In genomic region chr1:163929636-163930457, GRCm38 (mm10) we compare ENCODE assay signal across 8 mouse cellular contexts. TPM values are rescaled to one million over a fixed set of nuclear protein-coding genes. Genes with fewer than 3 reads are reported as not detected.
DNase-seq lines count a peak whose midpoint lies in the region; ATAC-seq lines count a peak whose summit lies in the region.

No protein-coding gene starts in this region.

- peak; percentile 90 to 97 for DNase-seq in adrenal gland, adult (ENCODE audit: inconsistent age in 2 of 2, low spot score in 1 of 2)
- peak; percentile 96 for DNase-seq in embryo, embryonic 10.5 days (ENCODE audit: low spot score)
- DNase-seq in gastrocnemius, postnatal 14 days, result peak; percentile 86
- DNase-seq in left cerebral cortex, postnatal 10 days (ENCODE audit: extremely low spot score in 1 of 2, low spot score in 2 of 2), result peak; percentile 90 to 94
- peak; percentile 88 for DNase-seq in right cerebral cortex, postnatal 25 days
- DNase-seq in urinary bladder, postnatal 4 days (ENCODE audit: low spot score in 2 of 2), result peak; percentile 79 to 88

- intact Hi-C loops in gastrocnemius, postnatal 14 days (cut with DNase I; ENCODE audit: low total_unique reads), result no loop called here
- intact Hi-C loops in left cerebral cortex, postnatal 10 days (cut with DNase I), result loop anchor here (10.0 kb wide), 1 partner anchor 1215 kb away; no protein-coding TSS in a partner anchor

- peak; percentile 85 for ATAC-seq in inflammation-experienced regulatory T-cells, adult 6 months
- ATAC-seq in megakaryocyte-erythroid progenitor cell, adult 5-6 weeks (replicated peaks; ENCODE audit: low FRiP score, low TSS enrichment, poor library complexity, severe bottlenecking), result peak; percentile 77

RNA-seq across cellular contexts. Expression of gene Scyl3, which starts 0.9 kb away (rescaled TPM):
- 1 to 10 TPM; 4.0 to 5.2 TPM for total RNA-seq in gastrocnemius, postnatal 14 days (2021)
- polyA plus RNA-seq in inflammation-experienced regulatory T-cells, adult 6 months (2017; shearing (Covaris generic)), result 10 to 100 TPM; 20.6 to 24.9 (median 24.9) TPM
- total RNA-seq in left cerebral cortex, postnatal 10 days (2021), result 10 to 100 TPM; 21.4 to 22.7 TPM
- 43.0 and 44.3 TPM in 2 replicates for total RNA-seq in megakaryocyte-erythroid progenitor cell, adult 5-6 weeks (2014; fragmentation: Nextera tagmentation)
- 15.6 and 21.0 TPM in 2 replicates for total RNA-seq in megakaryocyte-erythroid progenitor cell, adult 5-6 weeks (2017)

Comparison
In these comparisons a context has a peak if more than half of its experiments do, and no peak if none do; other contexts are left out.
1. Peak in every context shown above with its lines: DNase-seq and ATAC-seq.